Mouse (Mus musculus): ENCODE results near the gene Ccdc124. TPM values are rescaled to one million over a fixed set of nuclear protein-coding genes. Genes with fewer than 3 reads are reported as not detected.

Ccdc124 gene
- polyA plus RNA-seq, 1 experiment: 205 TPM

DNA sequence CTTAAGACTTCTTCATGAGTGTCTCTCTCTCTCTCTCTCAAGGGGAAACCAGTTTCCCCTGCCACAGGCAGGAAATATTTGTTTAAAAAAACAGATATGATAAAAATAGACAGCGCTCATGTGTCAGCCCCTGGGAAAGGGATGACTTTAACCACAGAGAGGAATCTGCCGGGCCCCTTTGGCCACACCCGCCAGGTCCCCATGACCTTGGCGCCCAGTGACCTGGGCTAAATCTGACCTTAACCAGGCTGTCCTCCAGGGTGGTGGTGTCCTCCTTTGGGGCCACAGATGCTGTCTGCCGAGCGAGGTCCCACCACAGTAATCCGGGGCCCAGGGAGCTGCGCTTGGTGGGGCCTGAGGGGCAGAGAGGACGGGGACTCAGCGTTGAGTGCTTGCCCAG lies 10.9 kb upstream of the Ccdc124 start:
- no peak for TF ChIP-seq GATA1 (IDR thresholded peaks at IDR 0.05; ENCODE audit: low read length)

DNA sequence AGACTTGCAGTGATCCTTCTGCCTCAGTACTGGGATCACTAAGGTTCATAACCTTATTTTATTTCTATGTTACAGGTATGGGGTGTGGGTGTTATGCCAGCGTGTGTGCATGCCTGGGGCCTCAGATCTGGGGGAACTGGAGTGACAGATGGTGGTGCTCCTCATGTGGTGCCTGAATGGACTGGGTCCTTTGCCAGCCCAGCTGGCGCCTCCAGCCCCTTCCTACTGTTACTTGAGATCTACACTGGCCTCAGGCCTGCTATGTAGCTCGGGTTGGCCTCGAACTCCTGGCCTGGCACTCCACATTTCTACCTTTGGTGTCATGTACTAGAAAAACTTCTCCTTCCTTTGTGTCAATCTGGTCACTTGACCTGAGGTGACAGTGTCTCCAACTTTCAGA lies 10.5 kb upstream of the Ccdc124 start:
- no peak for TF ChIP-seq GATA1 (IDR thresholded peaks at IDR 0.05; ENCODE audit: low read length)

DNA sequence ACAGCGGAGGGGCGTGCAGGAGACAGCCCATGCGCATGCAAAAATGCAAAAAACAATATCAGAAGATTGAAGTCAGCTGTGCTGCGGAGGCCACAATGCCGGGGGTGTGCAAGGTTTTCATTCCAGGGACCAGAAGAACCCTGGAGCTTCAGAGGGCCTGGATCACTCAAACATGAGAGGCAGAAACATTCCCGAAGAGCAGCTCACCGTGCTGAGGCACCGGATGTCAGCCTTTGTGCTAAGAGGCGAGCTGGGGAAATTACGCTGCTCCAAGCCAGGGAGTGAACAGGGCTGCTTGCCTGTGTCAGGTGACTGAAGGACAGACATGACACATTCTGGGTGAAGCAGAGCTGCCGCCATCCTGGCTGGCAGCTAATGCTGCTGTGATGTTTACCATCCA lies 6.8 kb upstream of the Ccdc124 start:
- TF ChIP-seq GATA1 (IDR thresholded peaks at IDR 0.05; ENCODE audit: low read length): no peak

DNA sequence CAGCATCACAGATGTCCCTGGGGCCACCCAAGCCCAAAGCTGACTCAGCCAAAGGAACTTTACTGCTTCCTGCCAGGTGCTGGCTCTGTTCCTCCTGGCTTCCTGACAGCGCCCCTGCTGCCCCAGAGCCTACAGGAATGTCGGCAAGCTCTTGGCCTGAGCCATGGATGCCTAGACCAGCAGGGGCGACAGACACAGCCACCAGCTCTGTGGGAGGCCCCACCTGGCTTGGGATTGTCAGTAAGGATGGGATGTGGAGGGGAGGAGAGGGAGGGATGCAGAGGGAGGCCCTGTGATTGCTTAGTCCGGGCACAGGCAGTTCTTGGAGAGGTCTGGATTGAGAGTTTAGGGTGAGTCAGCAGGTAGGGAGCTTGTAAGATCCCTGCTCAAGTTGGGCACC lies 6.4 kb upstream of the Ccdc124 start:
- no peak for TF ChIP-seq GATA1 (IDR thresholded peaks at IDR 0.05; ENCODE audit: low read length)

DNA sequence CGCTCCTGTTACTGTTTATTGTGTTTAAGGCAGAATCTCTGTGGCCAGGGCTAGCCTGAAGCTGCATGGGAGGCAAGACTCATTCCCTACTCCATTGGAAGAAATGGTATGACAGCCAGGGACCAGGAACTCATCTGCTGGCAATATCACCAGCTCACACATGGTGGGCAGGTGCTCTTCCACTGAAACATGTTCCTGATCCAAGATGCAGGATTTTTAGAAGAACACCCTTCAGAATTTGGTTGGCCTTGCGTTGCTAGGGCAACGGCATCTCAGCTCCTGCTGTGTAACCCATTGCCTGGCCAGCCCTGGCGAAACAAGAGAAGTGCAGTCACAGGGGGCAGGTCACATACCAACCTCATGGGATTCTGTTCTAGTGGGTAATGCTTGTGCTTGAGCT lies 5.8 kb upstream of the Ccdc124 start:
- TF ChIP-seq GATA1 (IDR thresholded peaks at IDR 0.05; ENCODE audit: low read length): no peak

DNA sequence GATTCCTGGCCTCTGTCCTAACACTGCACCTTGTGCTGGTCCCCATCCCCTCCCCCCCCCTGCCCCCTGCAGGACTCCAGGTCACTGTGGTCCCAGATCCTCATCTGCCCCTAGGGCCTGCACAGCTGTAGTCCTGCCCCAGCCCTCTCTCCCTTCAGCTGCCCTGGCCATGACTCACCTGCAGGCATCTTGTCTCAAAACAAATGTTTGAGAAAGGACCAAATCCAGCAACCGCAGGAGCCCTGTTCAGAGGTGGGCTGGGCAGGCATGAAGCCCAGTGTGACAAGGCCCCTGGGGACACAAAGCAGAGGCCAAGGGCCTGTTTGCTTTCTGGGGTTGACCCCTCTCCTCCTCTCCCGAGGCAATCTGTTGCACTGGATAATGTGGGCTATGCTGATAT lies 4.4 kb upstream of the Ccdc124 start:
- no peak for TF ChIP-seq GATA1 (IDR thresholded peaks at IDR 0.05; ENCODE audit: low read length)

DNA sequence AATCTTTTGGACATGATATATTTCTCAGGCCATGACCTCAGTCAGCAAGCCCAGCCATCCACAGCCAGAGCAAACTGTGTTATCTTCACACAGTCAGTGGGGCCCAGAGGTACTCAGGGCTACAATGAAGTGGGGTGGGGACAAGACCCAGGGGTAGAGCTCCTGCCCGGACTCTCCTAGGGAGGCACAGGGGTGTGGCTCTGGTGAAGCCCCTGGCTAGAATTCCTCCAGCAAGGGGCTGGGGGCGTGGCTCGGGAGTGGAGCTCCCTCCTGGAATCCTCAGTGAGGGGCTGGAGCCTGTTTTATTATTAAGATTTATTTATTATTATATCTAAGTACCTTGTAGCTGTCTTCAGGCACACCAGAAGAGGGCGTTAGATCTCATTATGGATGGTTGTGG lies 2.6 kb upstream of the Ccdc124 start:
- TF ChIP-seq GATA1 (IDR thresholded peaks at IDR 0.05; ENCODE audit: low read length): no peak

DNA sequence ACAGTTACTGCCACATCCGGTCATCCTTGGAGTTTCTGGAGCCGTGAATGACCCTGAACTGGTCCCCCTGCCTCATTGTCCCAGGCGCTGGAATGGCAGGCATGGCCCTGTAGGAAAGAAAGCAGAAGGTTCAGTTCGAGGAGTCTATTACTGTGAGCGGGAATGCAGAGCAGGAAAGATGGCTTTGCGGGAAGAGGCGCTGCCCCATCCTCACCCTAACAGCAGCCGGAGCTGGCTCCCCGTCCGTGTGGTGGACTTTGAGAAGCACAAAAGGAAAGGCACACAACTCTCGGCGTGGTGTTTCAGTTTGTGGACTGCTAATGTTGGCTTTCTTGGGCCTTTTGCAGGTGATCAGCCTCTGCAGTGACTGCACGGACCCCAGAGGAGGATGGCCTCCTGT lies 706 bp upstream of the Ccdc124 start:
- TF ChIP-seq GATA1 (IDR thresholded peaks at IDR 0.05; ENCODE audit: low read length): no peak

DNA sequence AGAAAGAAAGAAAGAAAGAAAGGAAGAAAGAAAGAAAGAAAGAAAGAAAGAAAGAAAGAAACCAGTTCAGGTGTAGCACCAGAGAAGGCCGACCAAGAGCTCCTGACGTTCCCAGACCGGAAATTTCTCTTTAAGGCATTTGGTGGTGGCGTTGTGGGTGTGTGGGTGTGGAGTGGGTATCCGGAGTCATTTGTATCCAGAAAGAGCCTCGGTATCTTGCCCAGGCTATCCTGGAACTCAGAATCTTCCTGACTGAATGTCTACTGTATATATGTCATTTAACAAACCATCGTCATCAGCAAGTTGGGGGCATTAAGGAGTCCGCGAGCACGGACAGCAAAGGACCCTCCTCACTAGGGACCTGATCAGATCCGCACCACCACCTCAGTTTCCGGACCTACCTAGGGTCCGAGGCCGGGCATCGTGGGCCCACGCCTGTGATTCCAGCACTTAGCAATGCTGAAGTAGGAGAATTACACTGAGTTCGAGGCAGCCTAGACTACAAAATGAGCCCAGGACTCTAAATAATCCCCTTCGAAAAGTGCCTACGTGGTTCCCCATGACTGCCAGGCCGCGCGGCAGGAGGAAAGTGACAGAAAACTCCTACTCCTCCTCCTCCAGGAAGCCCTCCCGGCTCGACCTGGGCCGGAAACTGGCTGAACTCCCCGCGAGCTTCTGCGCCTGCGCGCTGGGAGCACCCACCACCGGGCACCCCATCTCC lies 932 bp downstream of the Ccdc124 start:
- TF ChIP-seq GATA1 (IDR thresholded peaks at IDR 0.05; ENCODE audit: low read length): no peak

DNA sequence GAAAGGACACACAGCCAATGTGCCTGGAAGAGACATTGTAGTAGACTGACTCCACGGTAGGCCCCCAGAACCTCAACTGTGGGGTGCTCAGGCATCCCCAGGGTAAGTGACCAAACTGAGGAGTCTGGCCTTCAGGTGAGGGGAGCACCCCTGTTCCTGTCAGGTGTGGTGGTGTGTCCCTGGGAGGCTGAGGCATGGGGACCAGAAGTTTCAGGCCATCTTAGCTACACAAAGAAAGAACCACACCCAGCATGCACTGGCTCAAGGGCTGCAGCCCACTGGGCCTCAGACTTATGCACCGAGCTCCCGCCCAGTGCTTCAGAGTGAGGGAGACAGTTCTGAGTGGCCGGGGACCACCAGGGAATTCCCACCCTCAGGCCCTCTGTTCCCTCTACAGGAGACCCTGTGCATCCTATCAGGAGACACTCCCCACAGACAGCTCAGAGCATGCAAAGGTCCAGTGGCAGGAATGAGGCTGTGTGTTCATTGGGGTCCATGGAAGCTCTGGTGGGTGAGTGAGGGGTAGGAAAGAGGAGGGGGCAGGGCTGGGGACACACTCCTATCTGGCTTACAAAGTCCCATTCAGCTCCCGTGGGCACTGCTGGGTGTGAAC lies 2.4 kb downstream of the Ccdc124 start:
- TF ChIP-seq GATA1 (IDR thresholded peaks at IDR 0.05; ENCODE audit: low read length): no peak

DNA sequence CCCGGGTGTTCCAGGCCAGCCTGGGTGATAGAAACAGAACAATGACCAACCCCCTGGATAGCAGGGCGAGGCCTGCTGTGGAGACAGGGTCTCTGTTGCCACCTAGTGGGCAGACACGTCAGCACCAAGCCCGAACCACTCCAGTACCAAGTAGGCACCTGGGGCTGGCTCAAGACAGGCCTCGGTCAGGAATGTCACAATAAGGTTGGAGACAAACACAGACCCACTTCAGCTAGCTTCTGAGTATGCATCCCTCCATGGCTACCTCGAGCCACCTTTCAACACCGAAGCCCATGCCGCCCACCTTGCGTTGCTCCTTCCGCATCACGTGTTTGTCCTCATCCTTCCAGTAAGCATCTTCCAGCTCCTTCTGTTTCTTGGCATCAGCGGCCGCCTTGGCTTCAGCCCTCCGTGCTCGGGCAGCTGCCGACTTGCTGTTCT lies 4.1 kb downstream of the Ccdc124 start:
- TF ChIP-seq GATA1 (IDR thresholded peaks at IDR 0.05; ENCODE audit: low read length): no peak

DNA sequence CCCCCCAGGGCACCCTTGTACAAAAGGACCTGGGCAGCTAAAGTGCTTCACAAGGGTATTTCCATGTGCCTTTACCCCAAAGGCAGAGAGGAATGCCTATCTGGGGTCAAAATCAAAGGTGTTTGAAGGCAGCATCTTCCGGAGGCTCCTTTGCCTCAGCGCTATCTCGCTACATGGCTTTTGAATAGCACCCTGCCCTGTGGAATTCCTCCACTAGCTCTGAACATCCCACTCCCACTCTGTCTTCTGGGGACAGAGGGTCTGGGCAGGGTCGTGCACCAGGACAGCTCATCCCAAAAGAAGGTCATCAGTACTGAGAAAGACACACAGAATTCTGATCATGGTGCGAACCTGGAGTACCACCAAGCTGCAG lies 4.5 kb downstream of the Ccdc124 start:
- TF ChIP-seq GATA1 (IDR thresholded peaks at IDR 0.05; ENCODE audit: low read length): no peak

DNA sequence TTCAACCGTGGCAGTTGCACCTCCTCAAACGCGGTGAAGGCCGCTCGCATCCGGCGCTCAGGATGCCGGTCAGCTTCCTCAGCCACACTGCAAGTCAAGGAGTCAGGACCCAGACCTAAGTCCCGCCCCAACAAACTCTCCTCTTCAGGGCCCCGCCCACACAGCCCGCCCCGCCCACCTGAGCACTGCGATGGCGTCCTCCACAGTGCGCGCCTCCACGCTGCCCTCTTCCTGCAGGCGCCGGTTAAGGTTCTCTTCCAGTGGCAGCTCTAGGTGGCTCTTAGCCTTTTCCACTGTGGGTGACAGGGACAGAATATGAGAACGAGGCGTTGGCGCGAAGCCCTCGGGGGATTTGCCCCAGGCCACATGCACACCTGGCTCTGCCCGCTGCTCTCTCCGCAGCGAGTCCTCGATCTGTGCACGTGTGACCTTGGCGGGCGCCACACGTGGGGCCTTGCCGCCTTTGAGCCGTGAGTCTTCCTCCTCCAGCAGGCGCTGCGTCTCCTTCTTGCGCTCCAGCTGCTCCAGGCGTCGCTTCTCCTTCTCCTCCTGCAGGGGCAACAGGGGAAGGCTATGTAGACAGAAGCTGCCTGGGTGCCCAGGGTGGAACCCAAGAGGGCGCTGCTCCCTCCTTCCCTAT lies 5.1 kb downstream of the Ccdc124 start:
- TF ChIP-seq GATA1 (IDR thresholded peaks at IDR 0.05; ENCODE audit: low read length): no peak

DNA sequence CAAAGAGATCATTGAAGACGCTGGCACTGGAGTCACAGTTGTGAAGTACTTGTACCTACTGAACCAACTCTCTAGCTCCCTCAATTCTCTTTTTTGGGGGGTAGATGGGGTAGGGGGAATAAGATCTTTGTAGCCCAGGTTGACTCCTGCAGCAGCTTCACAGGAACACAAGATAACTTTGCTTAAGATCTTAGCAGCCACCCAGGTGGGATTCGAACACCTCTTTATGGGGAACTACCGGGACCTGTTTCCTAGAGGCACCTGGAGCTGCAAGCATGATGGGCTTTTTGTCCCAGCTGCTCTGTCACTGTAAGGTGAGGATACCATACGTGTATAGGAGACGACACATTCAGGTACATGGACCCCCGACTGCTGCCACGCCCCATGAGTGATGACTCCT lies 7.2 kb downstream of the Ccdc124 start:
- no peak for TF ChIP-seq GATA1 (IDR thresholded peaks at IDR 0.05; ENCODE audit: low read length)

DNA sequence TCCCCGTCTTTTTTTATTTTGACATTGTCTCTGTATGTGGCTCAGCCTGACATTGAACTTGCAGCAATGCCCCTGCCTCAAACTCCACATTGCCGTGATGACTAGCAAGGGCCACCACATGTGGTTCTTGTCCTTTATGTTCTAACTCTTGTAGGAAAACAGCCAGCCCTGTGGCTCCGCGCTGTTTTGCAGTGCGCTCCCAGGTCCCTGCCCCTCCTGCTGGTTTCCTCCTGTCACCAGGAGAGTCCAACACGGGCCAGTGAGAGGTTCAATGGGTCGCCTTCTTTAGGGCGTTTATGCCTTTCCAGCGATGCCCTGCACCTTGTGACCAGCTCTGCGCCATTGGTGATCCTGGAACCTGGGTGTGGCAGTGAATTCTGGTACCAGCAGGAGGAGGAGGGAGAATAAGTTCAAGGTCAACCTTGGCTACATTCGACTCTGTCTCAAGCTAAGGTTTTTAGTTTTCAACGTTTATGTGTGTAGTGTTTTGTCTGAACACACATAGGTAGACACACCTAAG lies 7.7 kb downstream of the Ccdc124 start:
- no peak for TF ChIP-seq GATA1 (IDR thresholded peaks at IDR 0.05; ENCODE audit: low read length)

DNA sequence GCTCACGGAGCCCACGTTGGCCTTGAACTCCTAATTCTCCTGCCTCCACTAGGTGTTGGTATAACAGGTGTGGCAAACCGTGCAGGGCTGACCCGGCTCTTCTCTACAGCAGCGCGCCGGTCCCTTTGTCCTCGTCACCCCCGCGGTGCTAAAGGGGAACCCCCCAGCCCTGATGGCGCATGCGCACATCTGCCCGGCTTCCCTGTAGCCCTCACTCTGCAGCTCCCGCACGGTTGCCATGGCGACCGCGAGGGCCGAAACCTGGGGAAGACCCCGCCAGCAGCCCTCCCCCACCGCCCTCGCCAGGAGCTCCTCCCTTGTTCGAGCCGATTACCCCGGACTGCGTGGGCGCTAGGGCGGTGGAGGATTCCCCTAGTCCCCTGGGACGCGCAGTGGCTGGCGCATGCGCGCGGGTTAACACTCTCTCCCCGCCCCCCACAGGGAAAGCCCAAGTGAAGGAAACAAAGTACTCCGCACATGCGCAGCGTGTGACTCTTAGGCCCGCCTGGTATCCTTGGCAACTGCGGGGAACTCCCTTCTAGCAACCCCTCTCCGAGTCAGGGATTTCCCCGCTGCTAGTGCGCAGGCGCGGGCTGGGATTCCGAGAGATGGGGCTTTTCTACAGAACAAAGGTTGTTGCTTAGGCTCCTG lies 8.3 kb downstream of the Ccdc124 start:
- TF ChIP-seq GATA1 (IDR thresholded peaks at IDR 0.05; ENCODE audit: low read length): no peak

Measured in G1E-ER4 (cell line).